Mouse (Mus musculus) myocyte (in vitro differentiated cells): ENCODE measurements around the gene Shbg.

ENCODE experiments used
- CEBPB ChIP-seq: IDR thresholded peaks from 2 replicates; pipeline ENCODE4 v1.6.1; 2011; ENCODE audit warnings: mild to moderate bottlenecking, moderate library complexity; ENCODE audit not compliant: poor library complexity, insufficient read depth, severe bottlenecking
- E2F4 ChIP-seq: IDR thresholded peaks from one replicate; pipeline ENCODE4 v1.6.1; 2011; ENCODE audit warnings: mild to moderate bottlenecking, control low read depth, moderate library complexity; ENCODE audit not compliant: insufficient read depth
- MAX ChIP-seq: IDR thresholded peaks from one replicate; pipeline ENCODE4 v1.6.1; 2011; ENCODE audit warnings: low read depth, mild to moderate bottlenecking, control low read depth
- MYOD1 ChIP-seq, 3 experiments: IDR thresholded peaks; one replicate each; pipeline ENCODE4 v1.6.1; 2011; ENCODE audit warnings: control low read depth in 2 of 3, low read depth in 2 of 3, mild to moderate bottlenecking in 2 of 3, moderate library complexity in 1 of 3; ENCODE audit not compliant: insufficient read length in 2 of 3, control insufficient read depth in 1 of 3
- MYOG ChIP-seq, 3 experiments: IDR thresholded peaks; one replicate each; pipeline ENCODE4 v1.6.1; 2011; ENCODE audit warnings: control low read depth in 2 of 3, low read depth in 2 of 3, mild to moderate bottlenecking in 2 of 3; ENCODE audit not compliant: insufficient read length in 2 of 3, control insufficient read depth in 1 of 3, insufficient read depth in 1 of 3
- POLR2A ChIP-seq: IDR thresholded peaks from one replicate; pipeline ENCODE4 v1.6.1; 2011; ENCODE audit warnings: low read depth, mild to moderate bottlenecking, control low read depth, moderate library complexity; ENCODE audit not compliant: insufficient read length
- TCF12 ChIP-seq: IDR thresholded peaks from one replicate; pipeline ENCODE4 v1.6.1; 2011; ENCODE audit warnings: mild to moderate bottlenecking, control low read depth; ENCODE audit not compliant: poor library complexity, insufficient read depth, severe bottlenecking
- USF1 ChIP-seq: IDR thresholded peaks from one replicate; pipeline ENCODE4 v1.6.1; 2011; ENCODE audit warnings: low read depth, mild to moderate bottlenecking, control low read depth, moderate library complexity

DNA sequence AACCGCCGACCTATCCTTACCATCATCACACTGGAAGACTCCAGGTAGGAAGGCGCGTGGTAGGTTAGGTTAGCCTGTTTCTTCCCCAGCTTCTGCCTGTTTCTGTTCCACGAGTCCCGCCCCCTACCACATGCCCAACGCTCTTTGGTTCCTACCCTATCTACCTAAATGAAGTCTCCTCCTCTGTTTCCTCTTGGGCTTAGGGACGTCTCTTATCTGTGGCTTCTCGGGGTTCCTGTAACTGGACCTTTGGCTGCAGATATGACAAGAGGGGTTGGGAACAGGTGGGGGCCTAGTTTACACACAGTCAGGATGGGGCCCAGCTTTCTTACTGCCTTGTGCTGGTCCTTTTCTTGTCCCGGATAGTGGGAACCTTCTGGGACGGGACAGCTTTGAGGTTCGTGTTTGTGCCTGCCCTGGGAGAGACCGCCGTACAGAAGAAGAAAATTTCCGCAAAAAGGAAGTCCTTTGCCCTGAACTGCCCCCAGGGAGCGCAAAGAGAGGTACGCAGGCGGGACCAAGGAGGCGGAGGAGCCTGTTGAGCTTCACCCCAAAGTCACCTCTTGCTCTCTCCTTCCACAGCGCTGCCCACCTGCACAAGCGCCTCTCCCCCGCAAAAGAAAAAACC lies 28.4 kb downstream of the Shbg start:
- TF ChIP-seq MYOG (IDR thresholded peaks at IDR 0.05; ENCODE audit: control insufficient read depth in 1 of 3, insufficient read depth in 1 of 3, insufficient read length in 2 of 3, low read depth in 2 of 3) (no peak), CEBPB (no peak), TCF12 (no peak), POLR2A (no peak), MYOD1 (IDR thresholded peaks at IDR 0.05; ENCODE audit: control insufficient read depth in 1 of 3, insufficient read length in 2 of 3, low read depth in 2 of 3) (no peak), MAX (no peak), E2F4 (no peak), USF1 (no peak)
